Mouse (Mus musculus) heart, postnatal 0 days (tissue): ENCODE results near the gene Trmt1. TPM values are rescaled to one million over a fixed set of nuclear protein-coding genes. Genes with fewer than 3 reads are reported as not detected.

Source experiments
- ATAC-seq: fragments of 200-750 bp; cut with Nextera tagmentation; 2 replicates; pipeline ENCODE4 v1.8.0; 2017; ENCODE audit warnings: low read depth, moderate number of reproducible peaks, moderate library complexity; ENCODE audit not compliant: insufficient read depth
- DNase-seq: peaks from one replicate; pipeline ENCODE4 v3.0.0-alpha.2; 2016; ENCODE audit warnings: low spot score
- H3K27ac ChIP-seq: fragments of 300-500 bp; sonication (generic); 2 replicates; pipeline ENCODE4 v1.5.1; 2014; ENCODE audit warnings: low read depth, mild to moderate bottlenecking
- H3K27me3 ChIP-seq: fragments of 300-500 bp; sonication (generic); 2 replicates; pipeline ENCODE4 v1.6.1; 2014; ENCODE audit warnings: low read length, mixed read lengths; ENCODE audit not compliant: control insufficient read depth, insufficient read depth
- H3K36me3 ChIP-seq: fragments of 300-500 bp; sonication (generic); replicated peaks from 2 replicates; pipeline ENCODE4 v1.6.1; 2014; ENCODE audit warnings: low read length, mixed read lengths; ENCODE audit not compliant: control insufficient read depth, insufficient read depth
- H3K4me1 ChIP-seq: fragments of 300-500 bp; sonication (generic); 2 replicates; pipeline ENCODE4 v1.6.1; 2014; ENCODE audit warnings: antibody characterized with exemption; ENCODE audit not compliant: control insufficient read depth, insufficient read depth
- H3K4me2 ChIP-seq: fragments of 300-500 bp; sonication (generic); 2 replicates; pipeline ENCODE4 v1.6.1; 2014; ENCODE audit warnings: low read depth, mild to moderate bottlenecking, low read length, moderate library complexity
- H3K4me3 ChIP-seq: fragments of 300-500 bp; sonication (generic); 2 replicates; pipeline ENCODE4 v1.5.1; 2014; ENCODE audit warnings: low read depth, low read length
- H3K9ac ChIP-seq: fragments of 300-500 bp; sonication (generic); replicated peaks from 2 replicates; pipeline ENCODE4 v1.6.1; 2014; ENCODE audit warnings: low read depth, low read length, mixed read lengths
- H3K9me3 ChIP-seq: fragments of 300-500 bp; sonication (generic); replicated peaks from 2 replicates; pipeline ENCODE4 v1.6.1; 2016; ENCODE audit warnings: low read length; ENCODE audit not compliant: control insufficient read depth
- CTCF ChIP-seq: IDR thresholded peaks from 2 replicates; pipeline ENCODE4 v1.5.1; 2016; ENCODE audit warnings: antibody characterized with exemption, control low read depth, low read depth
- EP300 ChIP-seq: IDR thresholded peaks from 2 replicates; pipeline ENCODE4 v1.6.1; 2016; ENCODE audit warnings: antibody characterized with exemption, low read depth
- WGBS: fragments of 180-500 bp; shearing (Covaris S2); extraction: QIAGEN DNeasy Blood & Tissue Kit; methylation state at CpG from one replicate; pipeline ENCODE4 v1.1.7; 2014; 5-methylcytosine and 5-hydroxymethylcytosine counted together
- polyA plus RNA-seq: library from polyadenylated mRNA; unstranded; fragments of >200 nt; fragmentation: Nextera tagmentation; extraction: Ambion mirVana; gene quantifications from 2 replicates; pipeline ENCODE4 v1.2.1, GENCODE M21; 2015
- total RNA-seq: library from RNA; depleted of rRNA; stranded (reverse); fragments of >200 nt; gene quantifications from 2 replicates; pipeline ENCODE4 v1.2.3, GENCODE M21; 2014; ENCODE audit warnings: low replicate concordance; rRNA removed

The Trmt1 gene
- 98.3 and 116 TPM in 2 replicates for total RNA-seq
- 28.4 and 29.5 TPM in 2 replicates for polyA plus RNA-seq

- no peaks in the 10 kb centered on the region for H3K27me3 ChIP-seq
- peak within 1 kb of the TSS; percentile 100 for H3K4me3 ChIP-seq
- peak within 1 kb of the TSS; percentile 86; the same call in 1 of the 2 replicates for H3K27ac ChIP-seq
- ATAC-seq (no peak), DNase-seq (peak; percentile 1)
- H3K36me3 ChIP-seq, result no peaks in the 10 kb centered on the region; the same call in 1 of the 2 replicates
- H3K9me3 ChIP-seq, result no peaks in the 10 kb centered on the region
- H3K4me2 ChIP-seq, result peak within 1 kb of the TSS; percentile 89
- WGBS, result 14% methylated on average over 20 of the region's 20 CpGs
- H3K9ac ChIP-seq, result peak within 1 kb of the TSS; percentile 98
- peaks cover 30% of the 10 kb centered on the region for H3K4me1 ChIP-seq
- no peak for TF ChIP-seq CTCF
- TF ChIP-seq EP300, result no peak
Measured at GRCm38 (mm10) chr8:84686191-84687002, at the start of gene Trmt1. TSS of gene Trmt1 (plus strand) at chr8:84686307.

DNA sequence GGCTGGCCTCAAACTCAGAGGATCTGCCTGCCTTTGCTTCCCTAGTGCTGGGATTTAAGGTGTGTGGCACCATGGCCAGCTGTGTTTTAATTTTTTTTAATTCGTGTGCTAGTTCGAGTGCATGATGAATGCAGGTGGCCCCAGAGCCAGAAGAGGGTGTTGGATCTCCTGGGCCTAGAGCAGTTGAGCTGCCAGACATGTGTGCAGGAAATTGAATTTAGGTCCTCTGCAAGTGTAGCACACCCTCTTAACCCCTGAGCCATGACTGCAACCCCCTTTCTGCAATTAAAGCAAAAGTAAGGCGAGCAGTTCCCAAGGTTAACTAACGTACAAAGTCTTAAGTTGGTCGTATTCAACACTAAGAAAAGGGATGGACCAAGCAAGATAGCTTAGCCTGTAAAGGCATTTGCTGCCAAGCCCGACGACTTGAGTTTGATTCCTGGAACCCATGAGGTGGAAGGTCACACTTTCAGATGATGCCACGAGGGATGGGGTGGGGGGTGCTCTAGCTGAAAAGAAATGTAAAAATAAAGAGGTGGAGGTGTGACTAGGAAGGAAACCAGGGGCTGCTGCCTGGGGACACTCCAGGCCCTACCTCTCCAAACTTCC, 48.1 kb upstream of the Trmt1 start:
- Histone ChIP-seq H3K27me3 (no peaks in the 10 kb centered on the region), H3K4me2 (peak overlapping the region; percentile 81), H3K4me1 (no peaks in the 10 kb centered on the region), H3K36me3 (no peaks in the 10 kb centered on the region), H3K9ac (peak overlapping the region; percentile 56), H3K4me3 (peak overlapping the region; percentile 73), H3K9me3 (no peaks in the 10 kb centered on the region), H3K27ac (no peak overlapping the region)
- ATAC-seq (no peak), DNase-seq (no peak)
- 55% methylated on average over 8 of the region's 8 CpGs for WGBS
- TF ChIP-seq EP300 (no peak), CTCF (no peak)

GRCm38 (mm10) chr8:84638555-84639161, 47.4 kb upstream of the Trmt1 start:
- no peak for DNase-seq
- peak overlapping the region; percentile 73 for H3K27ac ChIP-seq

DNA sequence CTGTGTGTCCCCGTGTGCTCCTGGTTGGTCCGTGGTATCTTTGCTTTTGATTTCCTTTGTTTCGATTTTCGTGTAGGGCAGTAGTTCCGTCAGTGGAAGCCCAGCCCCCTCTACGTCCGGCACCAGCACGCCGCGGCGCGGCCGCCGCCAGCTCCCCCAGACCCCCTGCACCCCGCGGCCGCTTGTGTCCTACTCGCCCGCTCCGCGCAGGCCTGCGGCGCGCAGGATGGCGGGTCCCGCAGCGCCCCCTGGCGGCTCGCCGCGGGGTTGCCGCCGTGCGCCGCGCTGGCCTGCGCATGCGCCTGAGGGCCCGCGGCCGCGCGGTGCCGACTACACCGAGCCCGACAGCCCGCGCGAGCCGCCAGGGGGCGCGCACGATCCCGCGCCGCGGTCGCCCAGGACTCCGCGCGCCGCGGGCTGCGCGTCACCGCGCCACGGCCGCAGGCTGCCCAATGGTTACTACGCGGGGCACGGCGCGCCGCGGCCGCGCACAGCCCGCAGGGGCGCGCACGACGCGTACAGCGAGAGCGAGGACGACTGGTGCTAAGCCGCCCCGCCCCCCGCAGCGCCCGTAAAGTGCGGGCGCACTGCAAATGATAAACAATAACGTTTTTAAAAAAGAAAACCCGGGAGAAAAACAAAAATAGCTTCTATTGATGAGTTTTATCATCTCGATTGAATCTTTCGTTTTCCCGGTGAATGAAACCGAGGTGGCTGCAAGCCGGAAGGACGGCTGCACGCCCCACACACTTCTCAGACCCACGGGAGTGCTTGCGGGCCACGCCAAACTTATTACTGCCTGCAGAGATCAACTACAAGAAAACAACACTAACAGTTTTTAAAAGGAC, 46.7 kb upstream of the Trmt1 start:
- DNase-seq (peak; percentile 87), ATAC-seq (peak; percentile 94)
- under 1% methylated on average over 104 of the region's 106 CpGs for WGBS
- Histone ChIP-seq H3K27ac (peak overlapping the region; percentile 73), H3K9ac (peak overlapping the region; percentile 56), H3K4me3 (peak overlapping the region; percentile 73), H3K9me3 (no peaks in the 10 kb centered on the region), H3K4me2 (peak overlapping the region; percentile 81), H3K36me3 (no peaks in the 10 kb centered on the region), H3K27me3 (no peaks in the 10 kb centered on the region), H3K4me1 (no peaks in the 10 kb centered on the region)
- TF ChIP-seq CTCF, result peak; percentile 40
- TF ChIP-seq EP300, result 0 out of 2 replicates have a peak, but pooled peaks have one; percentile 19

More at GRCm38 (mm10) chr8:84638555-84639161, 47.4 kb upstream of the Trmt1 start:
- ATAC-seq, result peak; percentile 9
- peak overlapping the region; percentile 81 for H3K4me2 ChIP-seq
- H3K4me3 ChIP-seq, result peak overlapping the region; percentile 73
- no peak for TF ChIP-seq CTCF
- TF ChIP-seq EP300, result no peak
- peak overlapping the region; percentile 56 for H3K9ac ChIP-seq
- 2% methylated on average over 33 of the region's 52 CpGs for WGBS
- H3K4me1 ChIP-seq, result no peaks in the 10 kb centered on the region
- H3K27me3 ChIP-seq, result no peaks in the 10 kb centered on the region
- no peaks in the 10 kb centered on the region for H3K36me3 ChIP-seq
- no peaks in the 10 kb centered on the region for H3K9me3 ChIP-seq
